Mouse (Mus musculus) ES-E14 (cell line): Measurements from ENCODE around the gene Sh3d19.

Experiments used
- MAFK ChIP-seq: IDR thresholded peaks from 2 replicates; pipeline ENCODE4 v1.6.1; 2014; ENCODE audit warnings: mild to moderate bottlenecking, low read depth, low read length, inconsistent platforms; ENCODE audit not compliant: insufficient read depth
- ZC3H11A ChIP-seq: IDR thresholded peaks from 2 replicates; pipeline ENCODE4 v1.6.1; 2012; ENCODE audit warnings: low read depth, mild to moderate bottlenecking, inconsistent platforms, low read length, borderline replicate concordance
- ZNF384 ChIP-seq: IDR thresholded peaks from 2 replicates; pipeline ENCODE4 v1.6.1; 2012; ENCODE audit warnings: low read depth, low read length, inconsistent platforms

GRCm38 (mm10) chr3:86056678-86057077 lies 85.8 kb downstream of the Sh3d19 start:
- no peak for TF ChIP-seq ZNF384
- no peak for TF ChIP-seq ZC3H11A
- no peak for TF ChIP-seq MAFK
